Mouse (Mus musculus) ovary, postnatal 10 days (tissue): ENCODE measurements around the gene Dock3.

Experiments used
- DNase-seq: peaks from one replicate; pipeline ENCODE4 v3.0.0; 2022; ENCODE audit warnings: low spot score

Gene Dock3

GRCm38 (mm10) chr9:107027586-107027985 lies 204.1 kb downstream of the Dock3 start:
- no peak for DNase-seq

GRCm38 (mm10) chr9:107009841-107010240 lies 221.9 kb downstream of the Dock3 start:
- DNase-seq: no peak

- no peak for DNase-seq
These were observed 228.5 kb downstream of the Dock3 start for GRCm38 (mm10) chr9:107003187-107003586.

GRCm38 (mm10) chr9:106970742-106971141 lies 261.0 kb downstream of the Dock3 start:
- no peak for DNase-seq

- DNase-seq: no peak
These were observed 273.3 kb downstream of the Dock3 start for GRCm38 (mm10) chr9:106958452-106958851.

- DNase-seq: no peak
These were observed 276.2 kb downstream of the Dock3 start for GRCm38 (mm10) chr9:106955486-106955885.

GRCm38 (mm10) chr9:106934998-106935397 lies 296.7 kb downstream of the Dock3 start:
- DNase-seq: no peak

GRCm38 (mm10) chr9:106914878-106915277 lies 316.8 kb downstream of the Dock3 start:
- DNase-seq: no peak

GRCm38 (mm10) chr9:106913759-106914158 lies 317.9 kb downstream of the Dock3 start:
- DNase-seq: no peak

- no peak for DNase-seq
These were observed 320.1 kb downstream of the Dock3 start for GRCm38 (mm10) chr9:106911624-106912023.

GRCm38 (mm10) chr9:106908715-106909114 lies 323.0 kb downstream of the Dock3 start:
- no peak for DNase-seq

- no peak for DNase-seq
These were observed 323.5 kb downstream of the Dock3 start for GRCm38 (mm10) chr9:106908174-106908573.

- DNase-seq: no peak
These were observed 325.1 kb downstream of the Dock3 start for GRCm38 (mm10) chr9:106906597-106906996.

- DNase-seq: no peak
These were observed 327.9 kb downstream of the Dock3 start for GRCm38 (mm10) chr9:106903791-106904134.

GRCm38 (mm10) chr9:106903099-106903790 lies 328.5 kb downstream of the Dock3 start:
- no peak for DNase-seq

- DNase-seq: no peak
These were observed 330.1 kb downstream of the Dock3 start for GRCm38 (mm10) chr9:106901596-106901995.

GRCm38 (mm10) chr9:106898901-106899300 lies 332.8 kb downstream of the Dock3 start:
- DNase-seq: no peak

GRCm38 (mm10) chr9:106893327-106893726 lies 338.4 kb downstream of the Dock3 start:
- DNase-seq: no peak

- DNase-seq: no peak
These were observed 339.2 kb downstream of the Dock3 start for GRCm38 (mm10) chr9:106892552-106892875.

GRCm38 (mm10) chr9:106891829-106892551 lies 339.7 kb downstream of the Dock3 start, which contains the start of gene Manf:
Manf (minus strand) TSS chr9:106891979.
- peak; percentile 89 for DNase-seq

- DNase-seq: no peak
These were observed 340.4 kb downstream of the Dock3 start for GRCm38 (mm10) chr9:106891341-106891741.

- no peak for DNase-seq
These were observed 341.0 kb downstream of the Dock3 start for GRCm38 (mm10) chr9:106890496-106891240.

- no peak for DNase-seq
These were observed 342.4 kb downstream of the Dock3 start for GRCm38 (mm10) chr9:106889321-106889720.
